Mouse (Mus musculus) T-helper 17 cell (primary cell): ENCODE results near the gene Fam19a2.

Source experiments
- in situ Hi-C, 2 experiments: fragments of 300-600 bp; cut with MboI, MseI; formaldehyde crosslinking; loops; 1 replicate in 1 of 2; 2 replicates in 1 of 2; pipeline ENCODE4 v1.15.1; 2025; ENCODE audit warnings: high pct_unique_total_duplicates in 2 of 2

Gene Fam19a2

GRCm38 (mm10) chr10:123548391-123548790 is 284.6 kb downstream of the Fam19a2 start:
- in situ Hi-C loops = no loop called here

- in situ Hi-C loops = no loop called here
These were observed 303.9 kb downstream of the Fam19a2 start for GRCm38 (mm10) chr10:123567677-123568076.

GRCm38 (mm10) chr10:123570616-123571188 is 306.9 kb downstream of the Fam19a2 start:
- in situ Hi-C loops = no loop called here

GRCm38 (mm10) chr10:123572342-123573070 is 308.7 kb downstream of the Fam19a2 start:
- in situ Hi-C loops = no loop called here

GRCm38 (mm10) chr10:123577823-123578222 is 314.0 kb downstream of the Fam19a2 start:
- in situ Hi-C loops = no loop called here

- in situ Hi-C loops = no loop called here
These were observed 315.2 kb downstream of the Fam19a2 start for GRCm38 (mm10) chr10:123579012-123579411.

- in situ Hi-C loops = no loop called here
These were observed 331.2 kb downstream of the Fam19a2 start for GRCm38 (mm10) chr10:123595043-123595442.

GRCm38 (mm10) chr10:123597059-123597458 is 333.3 kb downstream of the Fam19a2 start:
- in situ Hi-C loops = no loop called here

GRCm38 (mm10) chr10:123605671-123606070 is 341.9 kb downstream of the Fam19a2 start:
- in situ Hi-C loops = no loop called here

GRCm38 (mm10) chr10:123626691-123627090 is 362.9 kb downstream of the Fam19a2 start:
- in situ Hi-C loops = no loop called here

- in situ Hi-C loops = no loop called here
These were observed 365.5 kb downstream of the Fam19a2 start for GRCm38 (mm10) chr10:123629248-123629744.

GRCm38 (mm10) chr10:123632029-123632428 is 368.2 kb downstream of the Fam19a2 start:
- in situ Hi-C loops = no loop called here

- in situ Hi-C loops = no loop called here
These were observed 372.9 kb downstream of the Fam19a2 start for GRCm38 (mm10) chr10:123636655-123637054.

GRCm38 (mm10) chr10:123637496-123637895 is 373.7 kb downstream of the Fam19a2 start:
- in situ Hi-C loops = no loop called here

GRCm38 (mm10) chr10:123645568-123645967 is 381.8 kb downstream of the Fam19a2 start:
- in situ Hi-C loops = no loop called here

- in situ Hi-C loops = no loop called here
These were observed 407.4 kb downstream of the Fam19a2 start for GRCm38 (mm10) chr10:123671208-123671607.

GRCm38 (mm10) chr10:123678284-123678864 is 414.6 kb downstream of the Fam19a2 start:
- in situ Hi-C loops = no loop called here

GRCm38 (mm10) chr10:123682718-123683255 is 419.0 kb downstream of the Fam19a2 start:
- in situ Hi-C loops = no loop called here

GRCm38 (mm10) chr10:123692186-123692925 is 428.6 kb downstream of the Fam19a2 start:
- in situ Hi-C loops = loop anchor here in 1 of 2 experiments (10.0 kb wide), 1 partner anchor 638 kb away; no protein-coding TSS in a partner anchor

GRCm38 (mm10) chr10:123692926-123693224 is 429.1 kb downstream of the Fam19a2 start:
- in situ Hi-C loops = loop anchor here in 1 of 2 experiments (10.0 kb wide), 1 partner anchor 638 kb away; no protein-coding TSS in a partner anchor

GRCm38 (mm10) chr10:123702595-123702994 is 438.8 kb downstream of the Fam19a2 start:
- in situ Hi-C loops = no loop called here

GRCm38 (mm10) chr10:123707026-123707425 is 443.2 kb downstream of the Fam19a2 start:
- in situ Hi-C loops = no loop called here
